Mouse (Mus musculus) CD4-positive, CD25-positive, alpha-beta regulatory T cell, adult 4 months (primary cell): ENCODE results near the gene Fgfr3. TPM values are rescaled to one million over a fixed set of nuclear protein-coding genes. Genes with fewer than 3 reads are reported as not detected.
A peak's percentile ranks its signal among the peaks of the same experiment; 100 is the strongest.

ENCODE experiments used
- ATAC-seq: one replicate; pipeline ENCODE4 v1.8.0; 2017
- polyA plus RNA-seq, 2 experiments: library from polyadenylated mRNA; unstranded; fragments of 100-300 nt; shearing (Covaris generic); gene quantifications; one replicate each; pipeline ENCODE4 v1.2.1; 2017

The Fgfr3 gene
- polyA plus RNA-seq, 2 experiments from 2014 or later = not detected

DNA sequence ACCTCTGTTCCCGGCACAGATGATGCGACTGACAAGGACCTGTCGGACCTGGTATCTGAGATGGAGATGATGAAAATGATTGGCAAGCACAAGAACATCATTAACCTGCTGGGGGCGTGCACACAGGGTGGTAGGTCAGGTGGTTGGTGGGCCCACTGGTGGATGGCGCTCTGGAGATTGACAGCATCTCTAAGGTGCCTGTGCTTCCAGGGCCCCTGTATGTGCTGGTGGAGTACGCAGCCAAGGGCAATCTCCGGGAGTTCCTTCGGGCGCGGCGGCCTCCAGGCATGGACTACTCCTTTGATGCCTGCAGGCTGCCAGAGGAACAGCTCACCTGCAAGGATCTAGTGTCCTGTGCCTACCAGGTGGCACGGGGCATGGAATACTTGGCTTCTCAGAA lies 12.4 kb downstream of the Fgfr3 start:
- no peak for ATAC-seq

DNA sequence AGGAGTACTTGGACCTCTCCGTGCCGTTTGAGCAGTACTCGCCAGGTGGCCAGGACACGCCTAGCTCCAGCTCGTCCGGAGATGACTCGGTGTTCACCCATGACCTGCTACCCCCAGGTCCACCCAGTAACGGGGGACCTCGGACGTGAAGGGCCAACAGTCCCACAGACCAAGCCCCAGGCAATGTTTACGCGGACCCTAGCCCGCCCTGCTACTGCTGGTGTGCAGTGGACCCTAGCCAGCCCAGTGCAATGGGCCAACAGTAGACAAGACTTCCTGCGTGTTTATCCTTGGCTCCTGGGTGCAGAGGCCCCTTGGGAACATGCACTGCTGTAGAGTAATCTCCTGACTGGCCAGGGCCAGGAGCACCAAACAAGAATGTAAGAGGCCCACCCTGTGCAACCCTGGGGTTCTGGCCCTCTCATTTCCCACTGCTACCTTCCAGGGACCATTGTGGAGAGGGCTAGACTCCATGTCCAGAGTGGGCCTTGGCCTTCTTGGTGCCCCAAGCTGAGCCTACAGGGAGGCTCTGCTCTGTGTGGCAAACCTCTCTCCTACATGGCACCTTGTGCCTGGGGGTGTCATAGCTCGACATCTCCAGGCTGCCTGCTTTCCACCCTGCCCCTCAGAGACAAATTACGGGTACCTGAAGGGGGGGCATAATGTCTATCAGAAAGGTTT lies 14.1 kb downstream of the Fgfr3 start:
- ATAC-seq = no peak

DNA sequence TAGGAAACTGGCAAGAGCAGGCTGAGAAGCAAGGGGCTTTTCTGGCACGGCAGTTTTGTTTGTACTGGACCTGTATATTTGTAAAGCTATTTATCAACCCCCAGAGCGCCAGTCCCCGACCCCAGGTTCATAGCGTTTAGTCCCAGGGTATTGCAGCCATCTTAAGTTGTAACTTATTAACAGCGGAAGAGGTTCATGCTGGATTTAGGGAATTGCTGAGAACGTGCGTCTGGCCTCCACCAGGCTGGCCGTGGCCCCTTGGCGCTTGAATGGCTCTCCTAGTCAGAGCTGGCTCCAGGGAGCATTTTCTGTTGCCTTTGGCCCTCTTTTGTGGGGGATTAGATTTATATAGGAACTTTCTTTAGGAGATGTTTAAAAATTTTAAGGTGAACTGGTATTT lies 14.8 kb downstream of the Fgfr3 start:
- ATAC-seq = no peak

DNA sequence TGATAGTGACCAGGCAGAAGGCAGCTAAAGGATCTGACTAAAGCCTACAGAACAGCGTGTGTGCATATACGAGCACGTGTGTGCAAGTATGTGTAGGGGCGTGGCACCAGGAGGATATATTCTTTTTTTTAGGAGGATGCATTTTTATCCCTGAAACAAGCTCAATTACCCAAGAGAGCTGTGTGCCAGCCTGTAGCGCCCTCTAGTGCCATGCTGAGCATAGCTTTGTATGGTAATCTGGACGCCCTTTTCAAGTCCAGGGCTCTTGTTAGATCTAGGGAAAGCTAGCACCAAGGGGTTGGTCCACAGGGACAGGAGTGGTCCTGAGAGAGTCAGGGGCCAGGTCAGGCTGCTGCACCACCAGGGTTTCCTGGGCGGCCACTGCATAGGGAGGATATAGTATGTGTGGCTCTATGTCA lies 16.4 kb downstream of the Fgfr3 start:
- ATAC-seq = no peak

DNA sequence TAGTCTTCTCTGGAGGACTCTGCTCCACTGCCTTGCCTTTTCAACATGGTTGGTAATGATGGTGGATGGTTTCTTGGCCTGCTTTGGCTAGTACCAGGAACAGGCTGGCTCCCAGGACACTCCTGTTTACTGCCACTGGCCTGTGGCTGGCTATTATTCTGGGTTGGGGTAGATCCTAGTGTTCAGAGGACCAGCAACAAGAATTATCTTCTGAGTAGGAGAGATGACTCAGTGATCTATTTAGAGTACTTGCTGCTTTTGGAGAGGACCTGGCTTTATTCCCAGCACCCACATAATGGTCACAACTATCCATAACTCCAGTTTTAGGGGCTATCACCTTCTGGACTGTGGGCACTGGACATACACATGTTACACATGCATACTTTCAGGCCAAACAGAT lies 16.9 kb downstream of the Fgfr3 start:
- no peak for ATAC-seq

DNA sequence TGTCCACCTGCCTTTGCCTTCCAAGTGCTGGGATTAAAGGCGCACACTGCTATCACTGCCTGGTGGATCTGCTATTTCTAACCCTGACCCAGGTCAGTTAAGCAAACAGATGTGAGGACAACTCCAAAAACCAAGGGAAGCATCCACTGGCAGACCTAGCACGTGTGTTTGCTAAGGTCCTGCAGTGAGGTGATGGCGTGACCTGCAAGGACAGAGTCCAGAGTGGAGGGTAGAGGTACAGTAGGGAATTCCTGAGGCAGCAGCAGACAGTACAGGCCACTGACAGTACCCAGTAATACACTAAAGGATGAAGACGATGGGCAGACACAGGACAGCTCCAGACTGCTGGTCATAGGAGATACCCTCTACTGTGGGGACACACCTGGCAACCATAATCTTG lies 19.1 kb downstream of the Fgfr3 start:
- no peak for ATAC-seq

DNA sequence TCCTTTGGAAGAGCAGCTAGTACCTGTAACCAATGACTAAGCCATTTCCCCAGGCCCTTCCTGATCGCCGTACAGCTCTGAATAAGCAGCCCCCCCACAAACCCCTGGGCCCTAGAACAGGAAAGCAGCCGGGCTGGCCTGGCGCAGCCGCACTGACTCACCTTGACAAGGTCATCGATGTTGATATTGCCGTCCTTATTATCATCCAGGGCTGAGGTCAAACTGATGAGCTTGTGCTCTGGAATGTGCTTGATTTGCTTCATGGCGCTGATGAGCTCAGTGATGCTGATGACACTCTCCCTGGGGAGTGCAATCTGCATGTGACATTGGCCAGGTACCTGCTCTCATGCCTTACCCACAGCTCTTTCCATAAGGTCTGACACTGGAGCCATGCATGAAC lies 22.0 kb downstream of the Fgfr3 start:
- ATAC-seq = no peak

DNA sequence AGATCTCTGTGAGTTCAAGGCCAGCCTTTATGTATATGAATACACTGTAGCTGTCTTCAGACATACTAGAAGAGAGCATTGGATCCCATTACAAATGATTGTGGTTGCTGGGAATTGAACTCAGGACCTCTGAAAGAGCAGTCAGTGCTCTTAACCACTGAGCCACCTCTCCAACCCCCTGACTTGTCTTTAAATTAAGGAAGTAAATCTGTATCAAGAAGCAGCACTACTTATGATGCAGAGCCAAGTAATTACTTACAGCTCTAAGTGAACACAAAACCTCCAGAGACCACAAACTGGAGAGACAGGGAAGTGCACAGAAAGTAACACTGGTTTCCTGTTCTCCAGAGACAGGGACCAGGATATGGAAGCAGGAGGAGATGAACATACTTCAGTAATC lies 55.7 kb downstream of the Fgfr3 start:
- no peak for ATAC-seq

DNA sequence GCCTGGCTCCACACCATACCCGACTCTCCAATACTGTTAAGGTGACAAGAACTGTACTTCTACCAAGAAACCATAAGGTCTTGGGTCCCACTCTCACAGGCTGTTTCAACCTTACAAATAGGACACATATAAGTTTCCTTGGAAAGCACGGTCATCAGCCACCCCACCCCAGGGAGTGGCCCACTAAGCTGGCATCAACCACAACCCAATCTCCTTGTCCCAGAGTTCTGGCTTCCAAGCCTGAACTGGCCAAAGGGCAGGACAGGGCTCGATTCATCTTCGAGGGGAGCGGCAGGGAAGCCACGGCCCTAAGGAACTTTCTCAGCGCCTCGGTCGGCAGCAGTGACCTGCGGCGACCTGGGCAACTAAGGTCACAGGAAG lies 60.5 kb downstream of the Fgfr3 start:
- ATAC-seq = no peak

DNA sequence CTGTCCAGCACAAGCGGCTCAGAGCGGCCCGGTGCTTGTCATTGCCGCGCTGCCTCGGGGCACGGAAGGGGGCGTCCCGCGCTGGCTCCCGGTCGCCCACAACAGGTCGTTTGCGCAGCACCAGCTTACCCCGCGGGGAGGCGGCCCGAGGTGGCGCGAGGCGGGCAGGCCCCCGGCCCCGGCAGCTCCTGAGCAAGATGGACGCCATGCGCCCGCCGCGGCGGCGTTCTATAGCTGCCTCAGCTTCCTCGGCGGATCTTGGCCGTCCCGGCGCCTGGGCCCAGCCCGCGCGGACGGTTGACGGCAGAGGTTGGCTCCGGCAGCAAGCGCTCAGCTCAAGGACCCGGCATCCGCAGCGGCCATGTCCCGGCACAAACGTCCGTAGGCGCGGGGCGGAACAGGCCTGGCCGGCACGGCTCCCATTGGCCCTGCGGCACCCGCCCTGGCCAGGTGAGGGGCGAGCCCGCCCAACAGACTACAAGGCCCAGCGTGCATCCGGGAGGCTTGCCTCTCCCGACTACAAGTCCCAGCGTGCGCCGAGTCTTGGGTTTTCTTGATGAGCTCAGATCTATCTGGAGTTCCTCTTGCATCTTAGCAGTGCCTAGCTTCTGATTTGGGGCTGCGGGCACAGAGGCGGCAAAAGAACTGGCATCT lies 61.0 kb downstream of the Fgfr3 start, which contains the start of gene Letm1:
Gene Letm1, minus strand, starts transcription at position 473 of the 654 bp plus-strand sequence.
- peak; percentile 98 for ATAC-seq

DNA sequence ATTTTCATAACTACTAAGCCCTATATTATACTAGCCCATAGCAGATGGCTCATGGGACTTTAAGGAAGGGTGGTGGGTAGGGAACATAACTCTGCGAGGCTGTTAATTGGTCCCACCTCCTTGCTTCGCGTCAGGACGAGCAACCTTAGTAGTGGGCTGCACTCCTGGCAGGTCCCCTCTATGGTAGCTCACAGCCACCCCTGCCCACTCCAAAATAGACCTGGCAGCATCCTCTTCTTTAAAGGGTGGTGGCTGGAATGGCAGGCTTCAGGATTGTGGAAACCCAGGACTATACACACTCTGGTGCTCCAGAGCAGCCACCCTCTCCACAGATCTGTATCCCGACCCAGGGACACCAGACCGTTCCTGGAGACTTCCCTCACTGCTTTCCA lies 61.5 kb downstream of the Fgfr3 start:
- peak; percentile 30 for ATAC-seq

Other genes starting within 250 kb of the Fgfr3 start
- gene Fam53a, start 92.0 kb upstream of the Fgfr3 start, polyA plus RNA-seq = 10 to 100 TPM; 19.9 to 23.5 TPM
- gene Gm9903, start 91.7 kb upstream of the Fgfr3 start, polyA plus RNA-seq = 1 to 10 TPM in 1 of 2 experiments, not detected in 1; 1.6 TPM
- gene Slbp, start 69.1 kb upstream of the Fgfr3 start, polyA plus RNA-seq = 100 to 1,000 TPM; 123 to 141 TPM
- 10 to 100 TPM; 18.2 to 32.2 TPM for gene Tacc3, start 63.5 kb upstream of the Fgfr3 start, polyA plus RNA-seq
- 10 to 100 TPM; 33.7 to 42.9 TPM for gene Tmem129, start 63.3 kb upstream of the Fgfr3 start, polyA plus RNA-seq
- gene Letm1, start 61.1 kb downstream of the Fgfr3 start, polyA plus RNA-seq = 10 to 100 TPM; 15.9 to 17.5 TPM
- gene Nsd2, start 99.1 kb downstream of the Fgfr3 start, polyA plus RNA-seq = 10 to 100 TPM; 12.0 to 13.0 TPM
- gene Nelfa, start 214.7 kb downstream of the Fgfr3 start, polyA plus RNA-seq = 10 to 100 TPM; 36.7 to 66.6 TPM